Mouse (Mus musculus) kidney, postnatal 0 days (tissue): ENCODE results near the gene Hist1h1a. TPM values are rescaled to one million over a fixed set of nuclear protein-coding genes. Genes with fewer than 3 reads are reported as not detected.
"Not testable (repeated sequence)": the region's sequence is repeated elsewhere in the genome, so short reads cannot be mapped to it uniquely, and the experiment has no call there.

Source experiments
- ATAC-seq: fragments of 200-750 bp; cut with Nextera tagmentation; replicated peaks from 2 replicates; pipeline ENCODE4 v1.8.0; 2017; ENCODE audit warnings: low read depth, moderate number of reproducible peaks, moderate TSS enrichment, moderate library complexity; ENCODE audit not compliant: low FRiP score
- DNase-seq: peaks from one replicate; pipeline ENCODE4 v3.0.0-alpha.2; 2016; ENCODE audit warnings: low spot score
- H3K27ac ChIP-seq: fragments of 300-500 bp; sonication (generic); 2 replicates; pipeline ENCODE4 v1.5.1; 2014; ENCODE audit warnings: mild to moderate bottlenecking
- H3K27me3 ChIP-seq: fragments of 300-500 bp; sonication (generic); 2 replicates; pipeline ENCODE4 v1.6.1; 2014; ENCODE audit warnings: low read length, mixed read lengths; ENCODE audit not compliant: insufficient read depth
- H3K36me3 ChIP-seq: fragments of 300-500 bp; sonication (generic); 2 replicates; pipeline ENCODE4 v1.6.1; 2014; ENCODE audit warnings: low read length, mixed read lengths; ENCODE audit not compliant: insufficient read depth
- H3K4me1 ChIP-seq: fragments of 300-500 bp; sonication (generic); replicated peaks from 2 replicates; pipeline ENCODE4 v1.6.1; 2014; ENCODE audit warnings: antibody characterized with exemption, low read length, mixed read lengths; ENCODE audit not compliant: insufficient read depth
- H3K4me2 ChIP-seq: fragments of 300-500 bp; sonication (generic); 2 replicates; pipeline ENCODE4 v1.6.1; 2014; ENCODE audit warnings: mild to moderate bottlenecking, low read length, moderate library complexity, mixed read lengths
- H3K4me3 ChIP-seq: fragments of 300-500 bp; sonication (generic); replicated peaks from 2 replicates; pipeline ENCODE4 v1.5.1; 2014; ENCODE audit warnings: low read depth, low read length
- H3K9ac ChIP-seq: fragments of 300-500 bp; sonication (generic); 2 replicates; pipeline ENCODE4 v1.6.1; 2014; ENCODE audit warnings: low read depth, low read length
- H3K9me3 ChIP-seq: fragments of 300-500 bp; sonication (generic); replicated peaks from 2 replicates; pipeline ENCODE4 v1.6.1; 2016; ENCODE audit warnings: low read length, inconsistent platforms, mixed read lengths
- CTCF ChIP-seq: IDR thresholded peaks from 2 replicates; pipeline ENCODE4 v1.5.1; 2016; ENCODE audit warnings: antibody characterized with exemption, low read depth, mild to moderate bottlenecking, moderate library complexity
- WGBS: fragments of 180-500 bp; shearing (Covaris S2); extraction: QIAGEN DNeasy Blood & Tissue Kit; methylation state at CpG from one replicate; pipeline ENCODE4 v1.1.7; 2014; 5-methylcytosine and 5-hydroxymethylcytosine counted together
- polyA plus RNA-seq: library from polyadenylated mRNA; unstranded; fragments of >200 nt; fragmentation: Nextera tagmentation; extraction: Ambion mirVana; gene quantifications from 2 replicates; pipeline ENCODE4 v1.2.1, GENCODE M21; 2015

Gene Hist1h1a
- polyA plus RNA-seq, 1 experiment from 2014 or later: 1.3 TPM

DNA sequence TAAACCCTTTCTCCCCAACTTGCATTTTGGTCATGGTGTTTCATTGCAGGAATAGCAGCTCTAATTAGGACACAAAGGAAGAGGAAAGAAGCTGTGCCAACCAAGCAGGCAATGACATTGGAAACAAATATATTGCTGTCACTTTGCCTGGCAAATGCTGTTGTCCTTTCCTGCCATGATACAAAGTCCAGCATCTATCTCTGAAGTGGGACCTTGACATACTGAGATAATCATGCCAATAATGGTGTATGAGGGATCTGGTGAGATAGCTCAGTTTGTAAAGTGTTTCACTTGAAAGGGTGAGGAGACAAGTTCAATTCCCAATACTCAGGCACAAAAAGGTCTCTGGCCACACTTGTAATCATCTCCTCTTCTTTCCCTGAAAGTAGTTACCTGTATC lies 3.3 kb downstream of the Hist1h1a start:
- H3K36me3 ChIP-seq: no peaks in the 10 kb centered on the region
- peaks cover 10% of the 10 kb centered on the region for H3K4me1 ChIP-seq
- no peak overlapping the region for H3K4me2 ChIP-seq
- no peak overlapping the region for H3K9ac ChIP-seq
- H3K4me3 ChIP-seq: no peak overlapping the region
- ATAC-seq: no peak
- TF ChIP-seq CTCF: no peak
- H3K9me3 ChIP-seq: no peaks in the 10 kb centered on the region
- DNase-seq: no peak
- no peaks in the 10 kb centered on the region for H3K27me3 ChIP-seq
- H3K27ac ChIP-seq: no peak overlapping the region

DNA sequence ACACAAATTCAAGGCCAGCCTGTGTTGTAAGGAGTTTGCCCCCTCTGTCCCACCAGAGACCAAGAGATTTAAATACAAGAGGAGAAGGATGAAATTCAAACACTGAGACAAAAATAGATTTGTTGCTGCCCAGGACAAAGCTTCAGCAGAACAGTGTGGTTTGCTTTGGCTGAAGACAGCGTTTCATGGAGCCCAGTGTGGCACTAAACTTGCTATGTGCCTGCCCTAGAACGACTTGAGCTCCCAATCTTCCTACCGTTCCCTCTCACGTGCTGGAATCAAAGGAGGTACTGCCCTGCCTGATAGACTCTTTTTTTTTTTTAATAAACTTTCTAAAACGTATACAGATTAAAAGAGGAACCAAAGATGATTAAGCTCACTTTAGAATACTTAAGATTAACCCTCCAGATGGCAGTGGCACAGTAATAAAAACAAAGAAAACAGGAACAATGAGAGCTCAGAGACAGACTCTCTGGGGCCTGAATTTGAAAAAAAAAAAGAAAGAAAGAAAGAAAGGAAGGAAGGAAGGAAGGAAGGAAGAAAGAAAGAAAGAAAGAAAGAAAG lies 5.5 kb downstream of the Hist1h1a start:
- Histone ChIP-seq H3K9me3 (no peaks in the 10 kb centered on the region), H3K27me3 (no peaks in the 10 kb centered on the region), H3K9ac (no peak overlapping the region), H3K4me1 (peaks cover 6% of the 10 kb centered on the region), H3K4me3 (no peak overlapping the region), H3K36me3 (no peaks in the 10 kb centered on the region), H3K27ac (no peak overlapping the region), H3K4me2 (no peak overlapping the region)
- ATAC-seq: no peak
- 58% methylated on average over 5 of the region's 5 CpGs for WGBS
- DNase-seq: no peak
- TF ChIP-seq CTCF: no peak

DNA sequence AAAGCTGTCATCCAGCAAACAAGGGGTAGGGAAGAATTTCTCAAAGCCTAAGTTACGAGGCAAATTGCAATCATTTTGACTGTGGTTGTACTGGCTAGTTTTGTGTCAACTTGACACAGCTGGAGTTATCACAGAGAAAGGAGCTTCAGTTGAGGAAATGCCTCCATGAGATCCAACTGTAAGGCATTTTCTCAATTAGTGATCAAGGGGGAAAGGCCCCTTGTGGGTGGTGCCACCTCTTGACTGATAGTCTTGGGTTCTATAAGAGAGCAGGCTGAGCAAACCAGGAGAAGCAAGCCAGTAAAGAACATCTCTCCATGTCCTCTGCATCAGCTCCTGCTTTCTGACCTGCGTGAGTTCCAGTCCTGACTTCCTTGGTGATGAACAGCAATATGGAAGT lies 6.1 kb downstream of the Hist1h1a start, which contains the start of gene Trim38:
Gene Trim38, plus strand, starts transcription at position 301 of the 400 bp plus-strand sequence.
- H3K27me3 ChIP-seq, H3K36me3 ChIP-seq, H3K4me2 ChIP-seq, H3K9me3 ChIP-seq, H3K4me1 ChIP-seq, DNase-seq, H3K9ac ChIP-seq, H3K27ac ChIP-seq, H3K4me3 ChIP-seq, ATAC-seq: not testable (repeated sequence)
- 83% methylated on average over 2 of the region's 2 CpGs for WGBS

DNA sequence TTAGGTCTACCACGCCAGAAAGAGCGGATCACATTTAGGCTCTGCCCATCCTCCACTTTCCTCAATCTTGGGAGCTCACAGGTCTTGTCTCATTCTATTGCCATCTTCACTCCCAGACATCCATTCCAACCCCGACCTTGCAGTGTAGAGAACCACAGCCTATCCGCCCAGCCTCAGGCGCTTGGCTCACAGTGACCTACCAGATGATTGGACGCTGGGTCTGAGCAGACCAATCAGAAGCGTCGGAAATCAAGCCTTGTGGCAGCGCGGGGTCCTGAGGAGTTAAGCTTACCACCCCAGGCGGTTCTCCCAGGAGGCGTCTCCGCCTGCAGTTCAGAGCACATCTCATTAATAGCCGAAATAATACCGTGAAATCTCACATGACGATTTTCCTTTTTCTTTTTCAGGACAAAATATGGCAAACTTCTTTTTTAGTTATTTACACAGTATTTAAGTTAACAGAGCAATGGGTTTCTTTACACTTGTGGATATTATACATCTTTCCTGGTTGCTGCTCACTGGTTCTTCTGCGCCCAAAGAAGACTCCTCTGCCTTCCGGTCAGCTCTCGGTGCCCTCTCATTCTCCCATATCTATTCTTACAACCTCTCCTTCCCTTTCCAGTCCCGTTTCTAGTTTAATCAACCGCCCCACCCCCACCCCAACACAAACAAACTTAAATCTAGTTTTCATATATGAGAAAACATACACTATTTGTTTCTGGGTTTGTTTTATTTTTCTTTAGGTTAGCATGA lies 9.3 kb downstream of the Hist1h1a start:
- H3K27me3 ChIP-seq: no peaks in the 10 kb centered on the region
- H3K9ac ChIP-seq: no peak overlapping the region
- ATAC-seq (peak; percentile 75; the same call in 1 of the 2 replicates), DNase-seq (peak; percentile 61)
- no peaks in the 10 kb centered on the region for H3K9me3 ChIP-seq
- peak overlapping the region; percentile 36 for H3K4me2 ChIP-seq
- no peaks in the 10 kb centered on the region for H3K4me1 ChIP-seq
- no peak overlapping the region for H3K4me3 ChIP-seq
- 29% methylated on average over 21 of the region's 21 CpGs for WGBS
- TF ChIP-seq CTCF: no peak
- no peaks in the 10 kb centered on the region for H3K36me3 ChIP-seq
- H3K27ac ChIP-seq: no peak overlapping the region

DNA sequence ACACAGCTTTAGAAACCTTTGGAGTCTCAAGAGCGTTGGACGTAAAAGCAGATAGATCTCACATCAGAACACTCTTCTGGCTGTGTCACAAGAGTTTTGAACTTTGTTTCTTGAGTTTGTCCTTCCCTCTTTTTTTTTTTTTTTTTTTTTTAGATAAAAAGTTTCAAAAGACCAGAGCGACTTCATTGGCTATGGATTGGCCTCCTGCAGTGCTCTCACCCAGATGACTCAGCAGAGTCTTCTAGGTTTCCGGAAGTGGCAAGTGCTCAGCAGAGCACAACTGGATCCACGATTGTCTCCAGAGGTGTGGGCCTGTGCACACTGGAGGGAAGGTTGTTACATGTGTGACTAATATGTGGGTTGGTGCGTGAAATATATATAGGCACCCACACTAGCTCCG lies 14.9 kb downstream of the Hist1h1a start:
- no peak overlapping the region for H3K4me2 ChIP-seq
- H3K36me3 ChIP-seq: no peaks in the 10 kb centered on the region
- H3K4me3 ChIP-seq: no peak overlapping the region
- H3K9ac ChIP-seq: no peak overlapping the region
- no peak for ATAC-seq
- no peak overlapping the region for H3K27ac ChIP-seq
- TF ChIP-seq CTCF: no peak
- H3K27me3 ChIP-seq: no peaks in the 10 kb centered on the region
- DNase-seq: no peak
- no peaks in the 10 kb centered on the region for H3K4me1 ChIP-seq
- no peaks in the 10 kb centered on the region for H3K9me3 ChIP-seq
- WGBS: 97% methylated on average over 7 of the region's 7 CpGs

DNA sequence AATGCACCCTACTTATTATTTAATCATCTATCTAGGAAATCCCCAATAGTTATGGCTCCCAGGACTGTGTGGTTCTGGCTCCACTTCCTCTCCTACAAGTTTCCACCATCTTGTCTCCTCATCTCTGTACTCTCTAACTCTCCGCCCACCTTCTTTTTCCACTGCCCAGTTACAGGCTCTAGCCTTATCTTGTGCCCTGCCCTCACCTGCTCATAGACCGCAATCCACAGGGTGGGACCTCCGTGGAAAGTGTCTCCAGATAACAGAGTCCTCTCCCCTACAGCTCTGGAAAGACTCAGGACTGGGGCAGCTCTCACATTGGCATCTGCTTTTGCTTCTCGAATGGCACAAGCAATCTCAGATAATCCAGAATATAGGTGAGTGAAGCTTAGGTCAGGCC lies 15.6 kb downstream of the Hist1h1a start:
- Histone ChIP-seq H3K27ac (no peak overlapping the region), H3K4me3 (no peak overlapping the region), H3K4me2 (no peak overlapping the region), H3K4me1 (no peaks in the 10 kb centered on the region), H3K9me3 (no peaks in the 10 kb centered on the region), H3K27me3 (no peaks in the 10 kb centered on the region), H3K9ac (no peak overlapping the region), H3K36me3 (no peaks in the 10 kb centered on the region)
- WGBS: 83% methylated on average over 4 of the region's 4 CpGs
- no peak for TF ChIP-seq CTCF
- DNase-seq (no peak), ATAC-seq (no peak)
